Mouse (Mus musculus) CH12F3 (cell line): ENCODE measurements around the gene Cdc42ep1.
"Not testable (repeated sequence)": the region's sequence is repeated elsewhere in the genome, so short reads cannot be mapped to it uniquely, and the experiment has no call there.

Source experiments
- in situ Hi-C: fragments of 300-500 bp; cut with MboI; formaldehyde crosslinking; loops from 2 replicates; pipeline ENCODE4 v1.14.3; 2020; ENCODE audit warnings: low sequenced_read_pairs

Cdc42ep1 gene

DNA sequence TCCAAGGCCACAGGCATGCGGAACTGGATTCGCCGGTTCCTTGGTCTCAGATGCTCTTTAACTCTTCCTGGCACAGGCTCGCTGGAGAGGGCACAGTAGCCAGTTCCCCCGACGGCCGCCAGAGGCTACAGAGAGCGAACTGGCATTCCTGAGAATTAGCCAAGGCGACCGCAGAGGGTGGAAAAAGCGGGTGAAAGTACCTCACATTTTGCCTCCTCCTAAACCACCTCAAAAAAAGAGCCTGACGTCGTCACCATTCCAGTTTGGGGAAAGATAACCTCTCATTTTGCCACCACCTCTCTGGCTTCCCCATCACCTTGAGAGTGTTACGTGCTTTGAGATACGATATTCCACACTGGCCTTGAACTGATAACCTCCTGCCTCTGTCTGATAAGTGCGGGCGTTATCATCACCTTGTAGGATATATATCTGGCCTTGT is 33.9 kb downstream of the Cdc42ep1 start:
- in situ Hi-C loops, result no loop called here

DNA sequence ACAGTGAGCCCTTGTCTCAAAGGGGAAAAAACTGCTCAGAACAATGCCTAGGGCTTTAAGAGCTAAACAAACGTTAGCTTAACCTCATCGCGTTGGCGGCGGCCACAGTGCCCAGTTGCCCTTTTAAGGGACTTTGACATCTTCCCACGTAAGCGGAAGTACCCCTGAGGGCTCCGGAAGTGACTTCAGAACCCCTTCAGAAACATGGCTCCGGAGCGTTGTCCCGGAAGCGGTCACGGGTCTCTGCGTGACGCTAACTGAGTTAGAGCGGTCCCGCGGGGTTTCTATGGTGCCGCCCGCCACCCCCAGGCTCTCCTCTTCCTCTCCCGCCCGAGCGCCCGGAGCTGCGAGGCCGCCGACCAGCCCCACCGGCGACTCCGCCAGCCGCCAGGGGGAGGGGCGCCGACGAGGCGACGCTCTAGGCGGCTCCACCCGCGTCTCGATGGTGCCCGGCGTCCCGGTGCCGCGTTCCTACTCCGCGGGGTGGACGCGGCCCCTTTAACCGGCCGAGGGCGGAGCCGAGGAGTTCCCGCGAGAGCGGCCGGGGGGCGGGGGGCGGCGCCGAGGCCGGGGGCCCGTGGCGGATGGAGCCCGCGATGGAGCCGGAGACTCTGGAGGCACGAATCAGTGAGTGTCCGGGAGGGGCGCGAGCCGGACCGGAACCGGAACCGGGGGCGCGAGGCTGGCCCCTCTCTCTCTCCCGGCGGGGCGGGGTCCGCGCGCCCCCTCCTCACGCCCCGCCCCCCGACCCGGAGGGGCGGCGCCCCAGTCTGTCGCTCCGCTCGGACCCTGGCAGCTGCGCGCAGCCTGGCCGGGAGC is 34.8 kb downstream of the Cdc42ep1 start, which contains the start of gene Gga1:
Gene Gga1, plus strand, starts transcription at position 200 of the 819 bp plus-strand sequence.
- in situ Hi-C loops, result no loop called here

DNA sequence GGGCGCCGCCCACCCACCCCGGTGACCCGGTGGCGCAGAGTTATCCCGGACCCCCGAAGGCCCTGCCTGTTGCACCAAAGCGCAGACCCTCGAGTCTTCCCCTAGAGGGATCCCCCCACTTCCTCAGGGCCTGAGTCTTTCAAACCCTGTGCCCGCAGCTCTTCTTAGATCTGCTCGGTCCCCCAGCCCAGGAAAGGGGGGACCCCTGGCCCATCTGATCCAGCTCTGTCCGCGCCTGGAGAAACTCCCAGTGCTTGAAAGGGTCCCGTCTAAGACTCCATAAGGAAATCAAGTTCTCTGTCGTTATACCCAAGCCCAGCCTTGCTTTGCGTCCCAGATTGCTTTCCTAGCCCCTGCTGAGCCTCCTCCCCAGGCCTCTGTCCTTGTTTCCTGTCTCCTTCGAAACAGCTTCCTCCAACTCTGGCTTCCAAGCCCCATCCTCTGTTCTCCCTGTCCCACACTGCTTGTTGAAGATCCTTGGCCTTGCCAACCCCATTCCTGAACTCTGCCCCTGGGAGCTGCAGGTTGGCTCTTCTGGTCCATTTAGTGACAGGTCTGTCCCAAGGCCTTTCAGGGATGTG is 35.5 kb downstream of the Cdc42ep1 start:
- in situ Hi-C loops, result no loop called here

DNA sequence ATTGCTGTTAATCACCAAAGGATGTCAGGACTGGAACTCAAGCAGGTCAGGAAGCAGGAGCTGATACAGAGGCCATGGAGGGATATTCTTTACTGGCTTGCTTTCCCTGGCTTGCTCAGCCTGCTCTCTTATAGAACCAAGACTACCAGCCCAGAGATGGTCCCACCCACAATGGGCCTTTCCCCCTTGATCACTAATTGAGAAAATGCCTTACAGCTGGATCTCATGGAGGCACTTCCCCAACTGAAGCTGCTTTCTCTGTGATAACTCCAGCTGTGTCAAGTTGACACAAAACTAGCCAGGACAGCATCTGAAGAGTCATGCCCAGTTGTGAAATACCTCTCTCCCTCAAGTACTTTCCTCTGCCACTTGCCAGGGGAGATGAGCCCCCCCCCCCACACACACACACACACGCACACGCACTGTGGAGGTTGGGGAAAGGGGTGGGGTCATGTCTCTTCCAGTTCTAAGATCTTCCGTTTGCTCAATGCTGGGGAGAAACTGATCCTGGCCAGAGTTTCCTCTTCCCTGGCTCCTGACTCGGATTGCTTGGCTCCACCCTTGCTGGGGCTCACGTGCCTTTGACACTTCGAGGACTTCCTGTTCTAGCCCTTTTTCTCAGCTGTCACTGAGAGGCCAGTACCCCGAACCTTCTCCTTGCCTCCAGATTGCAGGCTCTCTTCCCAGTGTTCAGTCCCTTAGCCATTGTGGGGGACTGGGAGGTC is 36.5 kb downstream of the Cdc42ep1 start:
- in situ Hi-C loops, result not testable (repeated sequence)

DNA sequence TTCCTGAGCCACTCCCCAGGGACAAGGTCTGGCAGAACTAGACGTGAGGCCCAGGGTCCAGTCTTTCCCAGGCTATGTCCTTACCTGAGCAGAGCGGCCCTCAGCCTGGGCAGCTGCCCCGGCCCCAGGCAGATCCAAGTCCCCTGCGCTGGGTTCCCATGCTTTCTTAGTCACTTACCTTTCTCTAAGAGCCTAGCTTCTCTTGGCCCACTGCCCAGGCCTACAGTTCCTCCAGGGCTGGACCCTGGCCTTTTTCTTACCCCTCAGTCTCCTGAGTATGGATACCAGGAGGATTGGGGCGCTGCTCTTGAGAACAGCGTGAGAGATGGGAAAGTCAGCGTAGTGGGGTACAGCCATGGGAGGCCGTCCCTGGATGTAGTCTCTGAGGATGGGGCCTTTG is 38.0 kb downstream of the Cdc42ep1 start:
- in situ Hi-C loops, result no loop called here

DNA sequence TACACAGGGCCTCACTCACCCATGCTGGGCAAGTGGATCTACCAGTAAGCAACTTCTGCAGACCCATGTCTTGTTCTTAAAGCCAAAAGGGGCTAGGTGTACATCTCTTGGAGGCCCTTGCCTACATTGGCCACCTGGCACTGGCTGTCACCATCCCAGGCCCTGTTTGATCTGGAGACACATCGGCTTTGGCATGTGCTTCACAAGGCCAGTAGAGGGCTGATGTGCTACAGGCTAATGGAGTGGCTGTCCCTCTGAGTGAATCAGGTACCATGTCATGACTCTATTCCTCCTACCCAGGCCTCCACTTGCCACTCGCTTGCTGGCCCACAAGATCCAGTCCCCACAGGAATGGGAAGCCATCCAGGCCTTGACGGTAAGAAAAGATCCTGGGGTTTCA is 39.4 kb downstream of the Cdc42ep1 start:
- in situ Hi-C loops, result no loop called here

DNA sequence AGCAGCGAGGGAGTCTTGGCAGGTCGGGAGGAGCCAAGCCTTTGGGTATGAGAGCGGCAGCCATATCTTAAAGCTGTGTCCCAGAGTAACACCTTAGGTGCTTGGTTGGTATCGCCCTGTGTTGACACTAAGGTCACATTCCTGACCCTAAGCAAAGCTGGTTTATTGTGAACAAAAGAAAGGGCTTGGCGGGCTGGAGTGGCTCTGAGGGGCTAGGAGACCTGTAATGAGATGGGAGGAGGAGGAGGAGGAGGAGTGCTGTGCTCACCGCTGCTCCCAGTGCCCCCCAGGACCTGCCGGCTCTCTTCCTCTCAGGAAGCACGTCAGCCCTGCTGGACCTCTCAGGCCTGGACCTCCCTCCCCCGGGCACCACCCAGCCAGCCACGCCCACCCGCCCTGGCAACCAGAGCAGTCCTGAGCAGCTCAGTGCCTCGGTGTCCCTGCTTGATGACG is 47.0 kb downstream of the Cdc42ep1 start:
- in situ Hi-C loops, result no loop called here

DNA sequence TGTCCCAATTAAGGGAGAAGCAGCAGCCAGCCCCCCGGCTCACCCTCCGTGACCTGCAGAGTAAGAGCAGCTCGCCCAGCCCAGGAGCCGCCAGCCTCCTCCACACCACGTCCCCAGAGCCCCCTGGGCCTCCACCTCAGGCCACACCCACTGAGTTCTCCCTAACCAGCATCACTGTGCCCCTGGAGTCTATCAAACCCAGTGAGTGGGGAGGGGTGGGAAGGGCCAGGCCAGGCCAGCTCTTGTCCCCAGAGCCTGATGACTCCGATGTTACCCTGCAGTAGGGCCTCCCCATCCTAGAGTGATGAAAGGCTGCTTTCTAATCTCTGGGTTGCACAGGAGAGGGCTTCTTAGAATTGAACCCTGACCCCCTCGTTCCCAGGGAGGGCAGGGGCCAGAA is 50.0 kb downstream of the Cdc42ep1 start:
- in situ Hi-C loops, result no loop called here

DNA sequence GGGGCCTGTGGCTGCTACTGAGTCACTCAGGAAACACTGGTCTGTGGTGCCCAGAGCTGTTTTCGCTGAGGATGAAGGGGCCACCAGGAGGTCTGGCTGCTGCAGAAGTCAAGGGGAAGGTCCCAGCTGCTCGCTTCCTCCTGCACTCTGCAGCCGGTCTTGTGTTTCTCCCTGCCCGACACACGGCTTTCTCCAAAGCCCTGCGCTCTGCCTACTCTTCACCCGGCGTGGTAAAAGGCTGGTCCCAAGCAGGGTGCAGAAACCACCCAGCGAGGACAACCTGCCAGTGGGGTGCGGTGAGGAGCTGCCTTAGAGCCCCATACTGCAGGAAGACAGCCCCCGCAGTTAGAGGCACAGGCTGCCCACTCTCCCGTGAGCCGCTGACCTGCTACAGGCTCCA is 52.3 kb downstream of the Cdc42ep1 start:
- in situ Hi-C loops, result no loop called here

DNA sequence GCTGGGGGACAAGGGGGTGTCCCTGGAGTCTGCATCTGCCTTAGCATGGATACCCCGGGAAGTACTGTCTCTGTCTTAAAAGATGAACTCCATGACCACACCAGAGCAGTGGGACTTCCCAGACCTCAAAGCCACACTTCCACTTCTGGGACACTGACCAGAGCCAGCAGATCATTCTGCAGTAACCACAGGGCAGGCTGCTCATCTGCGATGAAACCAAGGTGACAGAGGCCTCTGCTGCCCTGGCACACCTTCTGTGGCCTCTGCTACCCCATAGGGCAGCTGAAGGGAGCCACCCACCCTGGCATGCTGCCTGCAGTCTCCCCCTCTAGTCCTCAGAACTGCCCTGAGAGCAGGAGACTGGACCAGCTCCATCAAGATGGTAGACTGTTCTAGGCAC is 53.3 kb downstream of the Cdc42ep1 start:
- in situ Hi-C loops, result no loop called here

DNA sequence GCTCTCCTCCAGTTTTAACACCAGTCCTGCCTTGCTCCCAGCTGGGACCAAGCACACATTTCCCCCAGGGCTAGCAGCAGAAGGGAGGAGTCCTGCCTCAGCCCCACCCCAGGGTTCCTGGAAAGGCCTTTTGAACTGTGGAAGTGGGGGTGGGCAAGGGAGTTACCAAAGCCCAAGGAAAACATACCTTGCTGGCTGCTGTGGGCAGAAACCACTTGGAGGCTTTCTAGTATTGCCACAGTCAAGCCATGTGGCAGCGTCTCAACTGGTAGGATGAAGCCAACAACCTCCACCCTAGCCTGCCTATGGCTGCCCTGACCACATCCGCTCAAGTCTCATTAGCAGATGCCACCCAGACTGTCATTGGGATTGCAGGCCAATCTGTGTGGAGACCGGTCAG is 53.7 kb downstream of the Cdc42ep1 start:
- in situ Hi-C loops, result no loop called here

DNA sequence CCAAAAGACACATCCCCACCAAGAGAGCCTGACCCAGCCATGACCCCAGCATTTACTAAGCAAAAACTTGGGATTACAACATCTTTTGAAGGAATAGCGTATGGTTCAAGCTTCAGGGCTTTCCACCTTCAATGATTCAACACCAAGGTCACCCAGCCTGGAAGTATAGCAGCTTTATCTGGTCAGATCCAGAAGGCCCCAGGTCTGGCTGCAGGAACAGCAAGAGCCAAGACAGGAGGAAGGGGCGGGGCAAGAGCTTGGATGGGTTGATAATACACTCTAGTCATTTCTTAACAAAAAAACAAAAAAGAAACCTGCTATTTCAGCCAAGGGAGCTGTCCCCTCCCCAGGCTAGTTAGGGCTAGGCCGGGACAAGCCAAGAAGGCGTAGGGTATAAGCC is 55.1 kb downstream of the Cdc42ep1 start:
- in situ Hi-C loops, result no loop called here

DNA sequence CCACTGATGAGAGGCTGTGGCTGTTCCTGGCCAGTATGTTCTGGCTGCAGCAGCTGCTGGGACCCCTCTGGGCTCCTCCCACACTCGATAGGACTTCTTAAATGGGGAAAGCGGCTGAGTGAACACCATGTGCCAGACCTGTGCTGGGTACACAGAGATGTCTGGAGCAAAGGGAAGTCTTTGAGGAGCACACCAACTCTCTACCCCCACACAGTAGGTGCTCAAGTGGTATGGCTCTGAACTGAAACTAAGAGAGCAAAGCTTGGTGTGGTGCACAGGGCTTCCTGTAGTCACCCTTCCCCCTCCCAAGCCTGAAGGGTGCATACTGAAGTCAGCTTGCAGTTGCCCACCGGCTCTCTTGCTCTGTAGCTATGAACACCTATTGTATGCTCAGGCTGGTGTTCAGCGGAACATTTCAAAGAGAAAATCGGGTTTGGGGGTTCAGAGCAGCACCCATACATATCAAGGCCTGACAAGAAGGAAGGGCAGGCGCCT is 56.1 kb downstream of the Cdc42ep1 start:
- in situ Hi-C loops, result no loop called here

DNA sequence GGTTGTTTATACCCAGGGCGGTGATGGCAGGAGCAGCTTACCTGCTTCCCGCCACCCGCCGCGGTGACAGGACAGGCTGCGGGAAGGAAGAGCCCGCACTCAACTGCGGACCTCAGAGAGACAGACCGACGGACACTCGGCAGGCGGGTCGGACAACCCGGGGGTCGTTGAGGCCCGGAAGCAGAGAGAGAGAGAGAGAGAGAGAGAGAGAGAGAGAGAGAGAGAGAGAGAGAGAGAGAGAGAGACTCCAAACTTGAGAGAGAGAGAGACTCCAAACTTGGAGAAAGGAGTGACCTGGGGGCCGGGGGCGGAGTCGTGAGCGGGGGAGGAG is 57.0 kb downstream of the Cdc42ep1 start, which contains the start of gene Gm49510:
Gene Gm49510, plus strand, starts transcription at position 259 of the 331 bp plus-strand sequence.
- in situ Hi-C loops, result no loop called here

DNA sequence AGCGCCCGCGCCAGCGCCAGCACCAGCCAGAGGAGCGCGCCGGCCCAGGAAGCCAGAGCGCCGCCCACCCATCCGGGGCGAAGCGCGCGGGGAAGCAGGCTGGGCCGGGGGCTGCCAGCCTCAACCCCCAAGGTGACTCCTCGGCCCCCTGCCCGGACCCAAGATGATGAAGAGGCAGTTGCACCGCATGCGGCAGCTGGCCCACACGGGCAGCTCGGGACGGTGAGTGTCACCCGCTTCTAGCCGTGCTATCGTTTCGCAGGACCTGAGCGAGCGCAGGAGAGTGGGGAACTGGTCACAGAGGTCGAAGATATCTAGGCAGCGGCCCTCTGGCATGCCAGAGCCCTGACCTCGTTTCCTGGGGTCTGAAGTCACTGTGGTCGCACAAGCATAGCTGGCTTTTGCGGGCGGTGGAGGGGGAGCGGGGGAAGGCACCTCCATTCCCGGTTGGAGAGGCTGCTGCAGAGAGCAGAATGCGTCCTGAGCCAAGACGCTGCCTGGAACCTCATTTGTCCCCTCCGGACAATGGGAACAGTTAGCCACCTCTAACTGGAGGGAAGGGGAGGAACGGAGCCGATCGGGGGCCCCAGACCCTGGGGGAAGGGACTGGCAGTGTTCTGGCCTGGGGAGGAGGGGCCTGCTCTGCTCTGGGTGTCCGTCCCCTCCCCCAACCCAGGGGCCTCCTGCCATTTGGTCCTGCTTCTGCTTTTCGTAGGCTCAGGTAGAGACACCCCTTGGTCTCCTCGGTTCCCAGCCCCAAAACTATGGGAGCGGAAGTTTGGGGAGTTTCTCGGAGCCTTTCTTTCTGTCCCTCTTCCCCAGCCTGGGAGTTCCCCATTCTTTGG is 57.5 kb downstream of the Cdc42ep1 start, which contains the start of gene Sh3bp1:
Gene Sh3bp1, plus strand, starts transcription at position 29 of the 845 bp plus-strand sequence.
- in situ Hi-C loops, result no loop called here
